Mouse (Mus musculus): ENCODE results near the gene Rb1.

DNA sequence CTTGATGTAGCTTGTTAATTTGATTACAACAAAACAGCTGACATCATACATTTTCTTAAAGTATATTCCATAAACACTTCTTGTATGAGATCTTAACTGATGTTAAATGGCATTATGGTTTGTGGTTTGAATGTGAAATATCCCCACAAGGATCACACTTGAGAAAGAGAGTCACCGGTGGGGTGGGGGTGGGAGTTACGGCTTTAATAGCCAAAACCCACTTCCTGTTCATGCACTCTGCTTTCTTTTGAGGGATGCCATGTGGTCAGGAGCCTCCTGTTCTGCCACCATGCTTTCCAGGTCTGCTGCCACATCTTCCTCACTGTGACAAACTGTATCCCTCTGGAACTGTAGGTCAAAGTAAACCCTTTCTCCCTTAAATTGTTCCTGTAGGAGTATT lies 35.7 kb downstream of the Rb1 start:
- TF ChIP-seq CTCF (IDR thresholded peaks at IDR 0.05; ENCODE audit: control insufficient read depth, insufficient read depth, insufficient read length) (no peak), MAX (IDR thresholded peaks at IDR 0.05) (no peak)

All from C2C12 (cell line).